Mouse (Mus musculus) embryonic facial prominence, embryonic 13.5 days (tissue): Measurements from ENCODE around the gene Olfr310. TPM values are rescaled to one million over a fixed set of nuclear protein-coding genes. Genes with fewer than 3 reads are reported as not detected.

Experiments used
- ATAC-seq: fragments of 200-750 bp; cut with Nextera tagmentation; 2 replicates; pipeline ENCODE4 v1.8.0; 2017; ENCODE audit warnings: low read depth; ENCODE audit not compliant: insufficient number of reproducible peaks, insufficient read depth, low FRiP score, low TSS enrichment
- H3K27ac ChIP-seq: fragments of 300-500 bp; sonication (generic); 2 replicates; pipeline ENCODE4 v1.5.1; 2015; ENCODE audit warnings: moderate library complexity, mild to moderate bottlenecking, inconsistent platforms
- H3K27me3 ChIP-seq: fragments of 300-500 bp; sonication (generic); 2 replicates; pipeline ENCODE4 v1.6.1; 2015; ENCODE audit warnings: mild to moderate bottlenecking, inconsistent platforms
- H3K36me3 ChIP-seq: fragments of 300-500 bp; sonication (generic); 2 replicates; pipeline ENCODE4 v1.6.1; 2015; ENCODE audit warnings: mild to moderate bottlenecking, inconsistent platforms
- H3K4me1 ChIP-seq: fragments of 300-500 bp; sonication (generic); 2 replicates; pipeline ENCODE4 v1.6.1; 2015; ENCODE audit warnings: inconsistent platforms
- H3K4me2 ChIP-seq: fragments of 300-500 bp; sonication (generic); 2 replicates; pipeline ENCODE4 v1.6.1; 2015; ENCODE audit warnings: moderate library complexity, mild to moderate bottlenecking, inconsistent platforms
- H3K4me3 ChIP-seq: fragments of 300-500 bp; sonication (generic); 2 replicates; pipeline ENCODE4 v1.5.1; 2015; ENCODE audit warnings: mild to moderate bottlenecking, inconsistent platforms
- H3K9ac ChIP-seq: fragments of 300-500 bp; sonication (generic); 2 replicates; pipeline ENCODE4 v1.6.1; 2015; ENCODE audit warnings: mild to moderate bottlenecking, inconsistent platforms
- H3K9me3 ChIP-seq: fragments of 300-500 bp; sonication (generic); 2 replicates; pipeline ENCODE4 v1.6.1; 2016; ENCODE audit warnings: inconsistent platforms
- WGBS: fragments of 180-500 bp; shearing (Covaris S2); methylation state at CpG from one replicate; pipeline ENCODE4 v1.1.7; 2015; ENCODE audit warnings: mixed read lengths; 5-methylcytosine and 5-hydroxymethylcytosine counted together
- microRNA-seq: library from miRNA; unstranded; fragments of <30 nt; microRNA quantifications from one replicate; pipeline ENCODE4, GENCODE M21; 2016
- polyA plus RNA-seq: library from polyadenylated mRNA; unstranded; fragments of >200 nt; fragmentation: Nextera tagmentation; extraction: Ambion mirVana; gene quantifications from 2 replicates; pipeline ENCODE4 v1.2.1, GENCODE M21; 2015

The Olfr310 gene
- polyA plus RNA-seq, result not detected in 2 replicates

DNA sequence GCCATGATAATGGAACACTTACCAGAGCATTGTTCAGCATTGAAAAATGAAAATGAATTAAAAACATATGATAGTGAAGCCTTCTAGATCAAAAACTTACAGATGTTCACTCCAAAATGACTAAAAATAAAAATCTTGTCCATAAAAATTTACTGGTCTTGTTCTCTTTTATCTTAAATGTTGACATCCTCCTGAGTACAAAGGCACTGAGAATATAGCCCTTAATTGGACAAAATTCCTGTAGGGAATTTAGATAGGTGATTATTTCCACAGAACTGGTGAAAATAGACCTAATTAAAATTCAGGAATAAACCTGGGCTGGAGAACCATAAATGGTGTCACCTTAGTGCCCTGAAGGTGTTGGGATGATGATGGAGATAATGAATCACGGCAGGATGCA lies at the start of gene Olfr310:
Gene Olfr310, minus strand, starts transcription at position 101 of the 400 bp plus-strand sequence.
- no peaks in the 10 kb centered on the region for H3K27me3 ChIP-seq
- no peak for ATAC-seq
- no peak within 1 kb of the TSS for H3K9ac ChIP-seq
- no peak within 1 kb of the TSS for H3K4me2 ChIP-seq
- 78% methylated on average over 1 of the region's 1 CpGs for WGBS
- no peaks in the 10 kb centered on the region for H3K9me3 ChIP-seq
- no peaks in the 10 kb centered on the region for H3K36me3 ChIP-seq
- H3K4me1 ChIP-seq, result no peaks in the 10 kb centered on the region
- H3K27ac ChIP-seq, result no peak within 1 kb of the TSS
- H3K4me3 ChIP-seq, result no peak within 1 kb of the TSS

- Histone ChIP-seq H3K27ac (no peak within 1 kb of the TSS), H3K27me3 (no peaks in the 10 kb centered on the region), H3K4me3 (no peak within 1 kb of the TSS), H3K4me2 (no peak within 1 kb of the TSS), H3K9me3 (no peaks in the 10 kb centered on the region), H3K36me3 (no peaks in the 10 kb centered on the region), H3K9ac (no peak within 1 kb of the TSS), H3K4me1 (no peaks in the 10 kb centered on the region)
- ATAC-seq, result no peak
Observed at GRCm38 (mm10) chr7:86325530-86325929, 48.6 kb upstream of the Olfr310 start, which contains the start of gene Olfr308. Olfr308 (minus strand) TSS chr7:86325630.

DNA sequence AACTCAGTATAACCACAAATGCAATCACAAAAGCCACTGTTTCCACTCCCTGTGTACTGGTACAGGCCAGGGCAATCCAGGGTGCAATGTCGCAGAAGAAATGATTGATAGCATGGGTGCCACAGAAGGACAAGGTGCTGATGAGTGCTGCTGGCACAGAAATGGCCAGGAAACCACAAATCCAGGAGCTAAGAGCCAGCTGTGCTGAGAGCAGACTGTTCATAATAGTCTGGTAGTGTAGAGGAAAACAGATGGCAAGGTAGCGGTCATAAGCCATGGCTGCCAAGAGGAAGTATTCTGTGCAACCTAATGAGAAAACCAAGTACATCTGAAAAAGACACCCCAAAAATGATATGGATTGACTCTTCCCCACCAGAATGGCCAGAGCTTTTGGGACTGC lies 44.4 kb upstream of the Olfr310 start:
- Histone ChIP-seq H3K27ac (no peak overlapping the region), H3K27me3 (no peaks in the 10 kb centered on the region), H3K4me2 (no peak overlapping the region), H3K4me1 (no peaks in the 10 kb centered on the region), H3K9me3 (no peaks in the 10 kb centered on the region), H3K9ac (no peak overlapping the region), H3K4me3 (no peak overlapping the region), H3K36me3 (no peaks in the 10 kb centered on the region)
- WGBS, result 88% methylated on average over 2 of the region's 2 CpGs
- no peak for ATAC-seq

- H3K9me3 ChIP-seq, result no peaks in the 10 kb centered on the region
- no peak within 1 kb of the TSS for H3K27ac ChIP-seq
- no peak within 1 kb of the TSS for H3K9ac ChIP-seq
- no peak for ATAC-seq
- 76% methylated on average over 2 of the region's 2 CpGs for WGBS
- H3K4me1 ChIP-seq, result no peaks in the 10 kb centered on the region
- no peaks in the 10 kb centered on the region for H3K27me3 ChIP-seq
- no peak within 1 kb of the TSS for H3K4me2 ChIP-seq
- H3K36me3 ChIP-seq, result no peaks in the 10 kb centered on the region
- H3K4me3 ChIP-seq, result no peak within 1 kb of the TSS
Observed at GRCm38 (mm10) chr7:86313608-86314007, 36.6 kb upstream of the Olfr310 start, which contains the start of gene Olfr309. Olfr309 (minus strand) TSS chr7:86313708.

DNA sequence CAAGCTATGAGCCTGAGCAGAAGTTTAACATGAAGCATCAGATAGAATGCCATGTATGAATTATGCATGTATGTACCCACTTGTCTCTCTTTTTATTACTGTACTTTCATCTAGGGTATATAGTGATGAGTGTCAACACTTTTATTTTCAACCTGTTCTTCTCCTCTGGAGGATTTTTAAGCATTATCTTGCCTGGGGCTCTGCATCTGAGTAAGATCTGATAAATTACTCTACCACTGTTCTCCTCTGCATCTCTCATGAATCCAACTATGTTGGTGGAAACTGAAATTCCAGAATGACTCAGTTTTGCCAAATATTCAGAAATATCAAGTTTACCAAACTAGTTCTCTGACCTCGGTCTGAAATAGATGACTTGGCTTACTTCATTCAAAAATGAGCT lies 30.8 kb downstream of the Olfr310 start, which contains the start of gene Vmn2r76:
Gene Vmn2r76, minus strand, starts transcription at position 101 of the 400 bp plus-strand sequence.
- Histone ChIP-seq H3K4me2 (no peak within 1 kb of the TSS), H3K36me3 (no peaks in the 10 kb centered on the region), H3K9me3 (no peaks in the 10 kb centered on the region), H3K4me1 (no peaks in the 10 kb centered on the region), H3K9ac (no peak within 1 kb of the TSS), H3K4me3 (no peak within 1 kb of the TSS), H3K27ac (no peak within 1 kb of the TSS), H3K27me3 (no peaks in the 10 kb centered on the region)
- 76% methylated on average over 1 of the region's 1 CpGs for WGBS
- no peak for ATAC-seq

Small RNA genes lying within 50 kb of the gene (microRNA-seq; reads per million reads assigned to microRNA genes)
- gene Gm23192, result not detected

Other genes starting within 250 kb of the Olfr310 start
- gene Vmn2r75, start 105.4 kb downstream of the Olfr310 start, polyA plus RNA-seq, result not detected in 2 replicates
- not detected in 2 replicates for gene Vmn2r76, start 30.9 kb downstream of the Olfr310 start, polyA plus RNA-seq
- not detected in 2 replicates for gene Olfr309, start 36.5 kb upstream of the Olfr310 start, polyA plus RNA-seq
- gene Olfr308, start 48.5 kb upstream of the Olfr310 start, polyA plus RNA-seq, result not detected in 2 replicates
- not detected in 2 replicates for gene Olfr307, start 60.4 kb upstream of the Olfr310 start, polyA plus RNA-seq
- not detected in 2 replicates for gene Olfr305, start 89.8 kb upstream of the Olfr310 start, polyA plus RNA-seq
- gene Olfr304, start 109.5 kb upstream of the Olfr310 start, polyA plus RNA-seq, result not detected in 2 replicates
- gene Olfr303, start 120.6 kb upstream of the Olfr310 start, polyA plus RNA-seq, result not detected in 2 replicates
- gene Olfr301, start 126.7 kb upstream of the Olfr310 start, polyA plus RNA-seq, result not detected in 2 replicates
- gene Olfr299, start 182.7 kb upstream of the Olfr310 start, polyA plus RNA-seq, result 0.06 TPM in 1 of 2 replicates, not detected in the other
- gene Olfr298, start 215.3 kb upstream of the Olfr310 start, polyA plus RNA-seq, result not detected in 2 replicates
- not detected in 2 replicates for gene Olfr297, start 242.8 kb upstream of the Olfr310 start, polyA plus RNA-seq